Mouse (Mus musculus): ENCODE measurements around the gene Lbx2. TPM values are rescaled to one million over a fixed set of nuclear protein-coding genes. Genes with fewer than 3 reads are reported as not detected.

Lbx2 gene
- total RNA-seq, 1 experiment from 2014 or later: 22.8 TPM

GRCm38 (mm10) chr6:83108762-83109668, 22.8 kb downstream of the Lbx2 start, which contains the start of gene Mrpl53:
Gene Mrpl53, plus strand, starts transcription at chr6:83109040.
- DNase-seq: peak; percentile 84

- no peak for DNase-seq
Measured at GRCm38 (mm10) chr6:83111510-83112136, 25.5 kb downstream of the Lbx2 start.

- DNase-seq: peak; percentile 97
Measured at GRCm38 (mm10) chr6:83115011-83115671, 29.0 kb downstream of the Lbx2 start, which contains the start of gene Mogs. Gene Mogs, plus strand, starts transcription at chr6:83115496.

GRCm38 (mm10) chr6:83115682-83116372, 29.7 kb downstream of the Lbx2 start:
- DNase-seq: no peak

GRCm38 (mm10) chr6:83116373-83117164, 30.4 kb downstream of the Lbx2 start:
- no peak for DNase-seq

GRCm38 (mm10) chr6:83117165-83117438, 30.9 kb downstream of the Lbx2 start:
- no peak for DNase-seq

GRCm38 (mm10) chr6:83117616-83118015, 31.4 kb downstream of the Lbx2 start:
- DNase-seq: no peak

GRCm38 (mm10) chr6:83118369-83118768, 32.2 kb downstream of the Lbx2 start:
- DNase-seq: no peak

- DNase-seq: no peak
Measured at GRCm38 (mm10) chr6:83118825-83119733, 32.9 kb downstream of the Lbx2 start.

- no peak for DNase-seq
Measured at GRCm38 (mm10) chr6:83119734-83120051, 33.5 kb downstream of the Lbx2 start.

GRCm38 (mm10) chr6:83120930-83121862, 35.0 kb downstream of the Lbx2 start, which contains the start of gene Wbp1:
Gene Wbp1, minus strand, starts transcription at chr6:83121559.
- DNase-seq: peak; percentile 88

- no peak for DNase-seq
Measured at GRCm38 (mm10) chr6:83121863-83122710, 35.9 kb downstream of the Lbx2 start.

GRCm38 (mm10) chr6:83122961-83123360, 36.8 kb downstream of the Lbx2 start:
- DNase-seq: no peak

- peak; percentile 87 for DNase-seq
Measured at GRCm38 (mm10) chr6:83124851-83125312, 38.7 kb downstream of the Lbx2 start.

- DNase-seq: no peak
Measured at GRCm38 (mm10) chr6:83125331-83125730, 39.2 kb downstream of the Lbx2 start, which contains the start of gene Ino80b. Gene Ino80b, minus strand, starts transcription at chr6:83125431.

GRCm38 (mm10) chr6:83127419-83127818, 41.3 kb downstream of the Lbx2 start:
- no peak for DNase-seq

GRCm38 (mm10) chr6:83131469-83132034, 45.4 kb downstream of the Lbx2 start:
- no peak for DNase-seq
